Comparison of ENCODE assay signal across 27 mouse cellular contexts in the genomic region with DNA sequence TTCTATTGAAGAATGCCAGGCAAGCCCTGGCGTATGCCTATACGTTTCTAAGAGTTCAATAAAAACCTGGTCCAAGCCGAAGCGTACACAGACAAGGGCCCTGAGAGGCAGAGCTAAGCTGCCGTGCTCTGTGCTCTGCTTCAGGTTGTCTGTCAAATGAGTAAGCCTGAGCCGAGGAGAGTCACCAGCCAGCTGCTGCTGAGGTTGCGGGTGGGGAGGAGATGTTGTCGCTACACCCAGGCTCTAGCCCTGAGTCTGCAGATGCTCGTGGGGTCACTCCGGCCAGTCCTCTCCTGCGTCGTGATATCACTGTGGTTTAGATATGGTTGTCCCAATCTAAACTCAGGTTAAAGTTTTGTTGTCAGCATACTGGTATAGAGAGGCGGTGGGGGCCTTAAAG. TPM values are rescaled to one million over a fixed set of nuclear protein-coding genes. Genes with fewer than 3 reads are reported as not detected.
DNase-seq lines count a peak whose midpoint lies in the region; ATAC-seq and TF ChIP-seq lines count a peak whose summit lies in the region.
"Had no signal": no experiment of that assay in that cellular context is flagged by ENCODE, and none has a peak within 500 bp of the region (broad histone marks: within the 10 kb centered on the region; RNA-seq: fewer than 3 reads in every experiment).

No protein-coding gene starts in this region.

- ATAC-seq in hindbrain, embryonic 13.5 days (ENCODE audit: low FRiP score): no peak
- ATAC-seq in hindbrain, embryonic 16.5 days: no peak
- no peak for ATAC-seq in kidney, postnatal 0 days (replicated peaks; ENCODE audit: low FRiP score, low read depth)
- no peak for ATAC-seq in megakaryocyte progenitor cell, adult 5-6 weeks (replicated peaks; ENCODE audit: poor library complexity)
- ATAC-seq: lung, postnatal 0 days had no signal

- DNase-seq in kidney, postnatal 0 days (ENCODE audit: low spot score): no peak
- no peak for DNase-seq in kidney, adult 11 months
- peak; percentile 14 for DNase-seq in embryonic facial prominence, embryonic 10.5 days (ENCODE audit: low spot score)
- DNase-seq in limb, embryonic 10.5 days (ENCODE audit: low spot score): peak; percentile 29
- DNase-seq in thymus, postnatal 14 days: no peak
- DNase-seq: adrenal gland, postnatal 25 days; B cell, adult 2 months; cerebellum, adult 11-12 months; cerebellum, postnatal 10 days; gastrocnemius, postnatal 14 days; kidney, adult 18-20 months; layer of hippocampus, postnatal 36 days; left cerebral cortex, postnatal 4 days; lung, postnatal 4 days had no signal

- no peak overlapping the region for H3K4me2 ChIP-seq in hindbrain, embryonic 13.5 days
- H3K4me2 ChIP-seq in hindbrain, embryonic 16.5 days (ENCODE audit: low read length): no peak overlapping the region
- H3K4me2 ChIP-seq in kidney, postnatal 0 days (ENCODE audit: low read length): no peak overlapping the region
- H3K4me2 ChIP-seq: heart, embryonic 12.5 days; neural tube, embryonic 13.5 days had no signal

- TF ChIP-seq CTCF in kidney, postnatal 0 days (IDR thresholded peaks at IDR 0.05; ENCODE audit: low read depth): no peak

- no peaks in the 10 kb centered on the region for H3K36me3 ChIP-seq in hindbrain, embryonic 13.5 days
- H3K36me3 ChIP-seq in hindbrain, embryonic 16.5 days (ENCODE audit: control insufficient read depth, insufficient read depth, low read length): no peaks in the 10 kb centered on the region
- no peaks in the 10 kb centered on the region for H3K36me3 ChIP-seq in kidney, postnatal 0 days (ENCODE audit: insufficient read depth, low read length)
- no peaks in the 10 kb centered on the region for H3K36me3 ChIP-seq in embryonic facial prominence, embryonic 10.5 days (replicated peaks)
- no peaks in the 10 kb centered on the region for H3K36me3 ChIP-seq in limb, embryonic 10.5 days
- H3K36me3 ChIP-seq: heart, embryonic 12.5 days; neural tube, embryonic 13.5 days had no signal

- peaks cover 32% of the 10 kb centered on the region for H3K4me1 ChIP-seq in hindbrain, embryonic 13.5 days (replicated peaks)
- H3K4me1 ChIP-seq in hindbrain, embryonic 16.5 days (ENCODE audit: control insufficient read depth, insufficient read depth, low read depth, low read length): peaks cover 17% of the 10 kb centered on the region
- H3K4me1 ChIP-seq in kidney, postnatal 0 days (replicated peaks; ENCODE audit: insufficient read depth, low read length): peaks cover 19% of the 10 kb centered on the region; the same call in 1 of the 2 replicates
- H3K4me1 ChIP-seq in embryonic facial prominence, embryonic 10.5 days: peaks cover 66% of the 10 kb centered on the region
- peaks cover 38% of the 10 kb centered on the region for H3K4me1 ChIP-seq in limb, embryonic 10.5 days

- H3K27me3 ChIP-seq in hindbrain, embryonic 13.5 days: no peaks in the 10 kb centered on the region
- no peaks in the 10 kb centered on the region for H3K27me3 ChIP-seq in hindbrain, embryonic 16.5 days (replicated peaks; ENCODE audit: control insufficient read depth, insufficient read depth, low read length)
- H3K27me3 ChIP-seq in kidney, postnatal 0 days (ENCODE audit: insufficient read depth, low read length): no peaks in the 10 kb centered on the region
- peaks cover 9% of the 10 kb centered on the region for H3K27me3 ChIP-seq in embryonic facial prominence, embryonic 10.5 days (replicated peaks; ENCODE audit: low read depth, poor library complexity, severe bottlenecking)
- peaks cover 7% of the 10 kb centered on the region; the same call in 1 of the 2 replicates for H3K27me3 ChIP-seq in limb, embryonic 10.5 days (ENCODE audit: low read depth, poor library complexity, severe bottlenecking)
- H3K27me3 ChIP-seq: heart, embryonic 12.5 days; neural tube, embryonic 13.5 days had no signal

- H3K27ac ChIP-seq in hindbrain, embryonic 13.5 days: peak overlapping the region; percentile 83; the same call in 1 of the 2 replicates
- H3K27ac ChIP-seq in hindbrain, embryonic 16.5 days (ENCODE audit: low read depth, low read length): no peak overlapping the region
- peak overlapping the region; percentile 55 for H3K27ac ChIP-seq in kidney, postnatal 0 days
- H3K27ac ChIP-seq in embryonic facial prominence, embryonic 10.5 days (replicated peaks): peak overlapping the region; percentile 48; the same call in 1 of the 2 replicates
- H3K27ac ChIP-seq in limb, embryonic 10.5 days: 0 out of 2 replicates have a peak overlapping the region, but pooled peaks have one; percentile 54

- H3K4me3 ChIP-seq in hindbrain, embryonic 13.5 days: no peak overlapping the region
- no peak overlapping the region for H3K4me3 ChIP-seq in hindbrain, embryonic 16.5 days (ENCODE audit: low read length)
- H3K4me3 ChIP-seq in kidney, postnatal 0 days (replicated peaks; ENCODE audit: low read depth, low read length): no peak overlapping the region
- H3K4me3 ChIP-seq in embryonic facial prominence, embryonic 10.5 days: no peak overlapping the region
- H3K4me3 ChIP-seq in limb, embryonic 10.5 days: no peak overlapping the region
- H3K4me3 ChIP-seq: erythroblast, embryonic 14.5 days; heart, embryonic 12.5 days; neural tube, embryonic 13.5 days had no signal

- H3K9ac ChIP-seq in hindbrain, embryonic 13.5 days: no peak overlapping the region
- H3K9ac ChIP-seq in hindbrain, embryonic 16.5 days (ENCODE audit: low read depth, low read length): no peak overlapping the region
- no peak overlapping the region for H3K9ac ChIP-seq in kidney, postnatal 0 days (ENCODE audit: low read depth, low read length)
- H3K9ac ChIP-seq: heart, embryonic 12.5 days; neural tube, embryonic 13.5 days had no signal

- H3K9me3 ChIP-seq in hindbrain, embryonic 13.5 days: no peaks in the 10 kb centered on the region
- no peaks in the 10 kb centered on the region for H3K9me3 ChIP-seq in hindbrain, embryonic 16.5 days (ENCODE audit: control insufficient read depth, low read length)
- no peaks in the 10 kb centered on the region for H3K9me3 ChIP-seq in kidney, postnatal 0 days (replicated peaks; ENCODE audit: low read length)
- H3K9me3 ChIP-seq in embryonic facial prominence, embryonic 10.5 days: no peaks in the 10 kb centered on the region
- H3K9me3 ChIP-seq in limb, embryonic 10.5 days (replicated peaks): no peaks in the 10 kb centered on the region
- H3K9me3 ChIP-seq: heart, embryonic 12.5 days; neural tube, embryonic 13.5 days had no signal

- 75% methylated on average over 13 of the region's 13 CpGs for WGBS in hindbrain, embryonic 13.5 days
- 76% methylated on average over 13 of the region's 13 CpGs for WGBS in hindbrain, embryonic 16.5 days
- 81% methylated on average over 13 of the region's 13 CpGs for WGBS in kidney, postnatal 0 days
- WGBS in embryonic facial prominence, embryonic 10.5 days: 75% methylated on average over 13 of the region's 13 CpGs
- 78% methylated on average over 13 of the region's 13 CpGs for WGBS in limb, embryonic 10.5 days

RNA-seq across cellular contexts. Expression of a gene that starts 6.7 kb away (rescaled TPM):
- 0.05 and 0.19 TPM in 2 replicates for polyA plus RNA-seq in hindbrain, embryonic 13.5 days (2015; fragmentation: Nextera tagmentation; extraction: Ambion mirVana)
- 0.14 and 0.19 TPM in 2 replicates for polyA plus RNA-seq in hindbrain, embryonic 16.5 days (2015; fragmentation: Nextera tagmentation; extraction: Ambion mirVana)
- polyA plus RNA-seq in kidney, postnatal 0 days (2015; fragmentation: Nextera tagmentation; extraction: Ambion mirVana): 28.8 and 29.1 TPM in 2 replicates
- 0.67 and 1.4 TPM in 2 replicates for polyA plus RNA-seq in embryonic facial prominence, embryonic 10.5 days (2016; fragmentation: Nextera tagmentation; extraction: Ambion mirVana)
- 0.05 and 0.20 TPM in 2 replicates for polyA plus RNA-seq in limb, embryonic 10.5 days (2016; fragmentation: Nextera tagmentation; extraction: Ambion mirVana)
- total RNA-seq in megakaryocyte progenitor cell, adult 5-6 weeks (2015): 0.12 and 0.17 TPM in 2 replicates
- total RNA-seq in megakaryocyte progenitor cell, adult 5-6 weeks (2017): not detected in 2 replicates
- total RNA-seq: adrenal gland, postnatal 25 days; granulocyte monocyte progenitor cell, adult 5-6 weeks; hematopoietic stem cell, adult 5-6 weeks; left cerebral cortex, postnatal 4 days; megakaryocyte-erythroid progenitor cell, adult 5-6 weeks had no signal
- polyA plus RNA-seq: erythroblast, embryonic 14.5 days; forebrain, embryonic 16.5 days; liver, adult 2 months; testis, adult 2 months had no signal

Comparison
In these comparisons a context has a peak if more than half of its experiments do, and no peak if none do; other contexts are left out.
1. DNase-seq: peak in embryonic facial prominence, embryonic 10.5 days (single experiment) and limb, embryonic 10.5 days (single experiment); none in kidney, postnatal 0 days (single experiment), kidney, adult 11 months (single experiment) and thymus, postnatal 14 days (single experiment).
2. RNA of a gene that starts 6.7 kb away (polyA plus RNA-seq): 28.8 to 29.1 TPM in kidney, postnatal 0 days; 0.67 to 1.4 TPM in embryonic facial prominence, embryonic 10.5 days, 0.05 to 0.19 TPM in hindbrain, embryonic 13.5 days, 0.14 to 0.19 TPM in hindbrain, embryonic 16.5 days and 0.05 to 0.20 TPM in limb, embryonic 10.5 days; every median in the first group is over 10 times any median in the second.